Mouse (Mus musculus) ES-E14 (cell line): ENCODE data around the gene Stat5b.

Source experiments
- CHD2 ChIP-seq: IDR thresholded peaks from 2 replicates; pipeline ENCODE4 v1.6.1; 2014; ENCODE audit warnings: mild to moderate bottlenecking, low read depth, low read length, inconsistent platforms
- HCFC1 ChIP-seq: IDR thresholded peaks from 2 replicates; pipeline ENCODE4 v1.6.1; 2012; ENCODE audit warnings: low read length, inconsistent platforms, borderline replicate concordance; ENCODE audit not compliant: insufficient read depth
- MAFK ChIP-seq: IDR thresholded peaks from 2 replicates; pipeline ENCODE4 v1.6.1; 2014; ENCODE audit warnings: mild to moderate bottlenecking, low read depth, low read length, inconsistent platforms; ENCODE audit not compliant: insufficient read depth
- ZC3H11A ChIP-seq: IDR thresholded peaks from 2 replicates; pipeline ENCODE4 v1.6.1; 2012; ENCODE audit warnings: low read depth, mild to moderate bottlenecking, inconsistent platforms, low read length, borderline replicate concordance
- ZNF384 ChIP-seq: IDR thresholded peaks from 2 replicates; pipeline ENCODE4 v1.6.1; 2012; ENCODE audit warnings: low read depth, low read length, inconsistent platforms

DNA sequence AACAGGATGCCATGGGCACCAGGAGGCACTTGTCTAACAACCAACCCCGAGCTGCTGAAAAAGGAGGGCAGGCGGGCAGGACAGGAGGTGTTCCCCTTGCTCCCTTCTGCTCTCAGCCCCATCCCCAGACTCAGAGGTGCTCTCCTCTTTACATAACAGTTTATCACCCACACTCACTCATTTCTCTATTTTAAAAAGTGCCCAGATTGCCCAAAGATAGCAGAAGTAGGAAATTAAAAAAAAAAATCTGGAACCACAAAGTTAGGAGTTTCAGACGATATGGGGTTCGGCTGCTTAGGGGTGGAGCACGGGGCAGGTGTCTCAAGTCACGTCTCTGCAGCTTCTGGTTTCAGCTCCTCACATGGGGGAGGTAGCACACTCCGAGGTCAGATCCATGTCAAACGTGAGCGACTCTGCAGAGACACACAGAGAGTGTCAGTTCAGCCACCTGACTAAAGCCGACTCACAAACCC lies 37.9 kb upstream of the Stat5b start:
- no peak for TF ChIP-seq ZC3H11A
- no peak for TF ChIP-seq HCFC1
- no peak for TF ChIP-seq MAFK
- TF ChIP-seq CHD2, result no peak
- no peak for TF ChIP-seq ZNF384
